Mouse (Mus musculus) brain, embryonic 14.5 days (tissue): ENCODE measurements at regions not wholly inside any gene's neighbourhood (a gene's known extent, or its start where the extent isn't known, plus 50 kb on each side); places are given as distances from the start of the nearest gene placed in this dataset.
"Not testable (repeated sequence)": the region's sequence is repeated elsewhere in the genome, so short reads cannot be mapped to it uniquely, and the experiment has no call there.

ENCODE experiments used
- DNase-seq: peaks from one replicate; pipeline ENCODE4 v3.0.0-alpha.2; 2011; ENCODE audit warnings: low read depth
- CTCF ChIP-seq: fragments of 200-500 bp; IDR thresholded peaks from 2 replicates; pipeline ENCODE4 v1.5.1; 2012; ENCODE audit warnings: inconsistent platforms, mild to moderate bottlenecking, moderate library complexity, borderline replicate concordance; ENCODE audit not compliant: insufficient read depth, insufficient read length; ENCODE audit errors: extremely low read depth
- POLR2A ChIP-seq: fragments of 200-500 bp; IDR thresholded peaks from 2 replicates; pipeline ENCODE4 v1.6.1; 2012; ENCODE audit warnings: mild to moderate bottlenecking, inconsistent platforms, borderline replicate concordance; ENCODE audit not compliant: poor library complexity, insufficient read depth, insufficient read length, severe bottlenecking; ENCODE audit errors: extremely low read depth

DNA sequence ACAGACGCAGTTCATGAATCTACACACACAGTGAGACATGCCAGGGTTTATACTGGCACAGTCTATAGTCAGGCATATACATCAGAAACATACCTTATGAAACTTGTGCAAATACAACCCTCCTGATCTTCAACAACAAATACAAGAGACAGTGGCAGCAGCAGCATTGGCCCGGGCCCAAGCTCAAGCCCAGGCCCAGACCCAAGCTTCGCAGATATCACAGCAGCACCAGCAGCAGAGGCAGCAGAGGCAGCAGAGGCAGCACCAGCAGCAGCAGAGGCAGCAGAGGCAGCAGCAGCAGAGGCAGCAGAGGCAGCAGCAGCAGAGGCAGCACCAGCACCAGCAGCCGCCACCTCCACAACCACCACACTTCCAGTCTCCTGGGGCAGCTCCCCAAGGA, 80.0 kb downstream of the Samd9l start:
- no peak for DNase-seq
- TF ChIP-seq POLR2A: no peak
- no peak for TF ChIP-seq CTCF

GRCm38 (mm10) chr6:3307598-3308220, 91.7 kb downstream of the Samd9l start:
- peak; percentile 81 for DNase-seq

DNA sequence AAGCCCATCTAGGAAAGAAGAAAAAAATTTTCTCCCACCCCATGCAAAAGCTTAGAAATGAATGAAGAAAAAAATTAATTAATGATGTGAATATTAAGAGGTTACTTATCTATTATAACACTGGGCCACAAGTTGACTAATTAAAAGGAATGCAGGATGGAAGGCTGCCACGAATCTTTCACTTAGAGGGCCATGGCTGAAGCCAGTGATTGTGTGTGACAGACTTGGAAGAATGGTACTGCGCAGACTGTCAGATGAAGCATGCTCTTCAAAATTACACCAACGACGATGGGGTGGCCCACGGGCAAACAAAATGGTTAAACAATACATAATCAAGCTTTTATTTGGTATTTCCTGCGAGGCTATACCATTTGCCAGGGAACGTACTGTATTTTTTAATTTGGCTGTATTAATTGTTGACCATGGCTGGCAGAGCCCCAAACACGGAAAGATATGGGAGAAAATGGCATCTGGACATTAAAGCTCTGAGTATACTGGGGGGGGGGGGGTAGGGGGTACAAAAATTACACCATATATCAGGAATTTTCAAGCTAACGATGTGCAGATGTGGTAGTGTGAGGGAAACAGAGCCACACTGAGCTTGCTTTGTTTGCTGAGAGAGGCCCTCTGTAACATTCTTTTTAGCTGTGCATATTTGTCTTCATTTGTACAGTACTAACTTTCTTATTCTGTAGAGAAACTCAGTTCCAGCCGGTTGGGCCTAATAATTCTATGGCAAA, 94.3 kb downstream of the Samd9l start:
- peak; percentile 65 for DNase-seq

- DNase-seq: not testable (repeated sequence)
Observed at GRCm38 (mm10) chr6:3293316-3293715, 106.1 kb downstream of the Samd9l start.

DNA sequence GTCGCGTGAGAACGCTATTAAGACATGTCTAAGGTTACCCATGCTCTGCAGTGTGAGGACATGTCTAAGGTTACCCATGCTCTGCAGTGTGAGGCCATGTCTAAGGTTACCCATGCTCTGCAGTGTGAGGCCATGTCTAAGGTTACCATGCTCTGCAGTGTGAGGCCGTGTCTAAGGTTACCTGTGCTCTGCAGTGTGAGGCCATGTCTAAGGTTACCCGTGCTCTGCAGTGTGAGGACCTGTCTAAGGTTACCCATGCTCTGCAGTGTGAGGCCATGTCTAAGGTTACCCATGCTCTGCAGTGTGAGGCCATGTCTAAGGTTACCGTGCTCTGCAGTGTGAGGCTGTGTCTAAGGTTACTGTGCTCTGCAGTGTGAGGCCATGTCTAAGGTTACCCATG, 107.4 kb downstream of the Samd9l start:
- DNase-seq: not testable (repeated sequence)

GRCm38 (mm10) chr6:3268726-3269125, 130.6 kb downstream of the Samd9l start:
- not testable (repeated sequence) for DNase-seq

DNA sequence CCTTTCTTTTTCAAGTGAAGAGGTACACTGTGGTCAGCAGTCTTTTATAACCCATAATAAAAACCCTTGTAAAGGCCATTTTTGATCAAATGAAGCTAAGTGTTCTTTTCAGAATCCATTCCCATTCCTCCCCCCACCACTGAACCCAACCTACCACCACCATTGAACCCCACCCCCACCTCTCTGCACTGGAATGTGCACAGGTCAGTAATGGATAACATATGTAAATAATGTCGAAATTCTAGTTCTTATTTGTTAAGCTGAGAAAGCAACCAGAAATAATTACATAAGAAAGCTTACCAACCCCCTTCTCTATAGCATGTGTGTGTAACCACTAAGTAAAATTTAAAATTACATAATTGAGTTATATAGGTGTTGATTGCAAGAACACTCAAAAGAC, 133.9 kb downstream of the Samd9l start:
- not testable (repeated sequence) for DNase-seq
